Mouse (Mus musculus): ENCODE data around the gene Tesmin. TPM values are rescaled to one million over a fixed set of nuclear protein-coding genes. Genes with fewer than 3 reads are reported as not detected.

Tesmin gene
- polyA plus RNA-seq, 1 experiment from 2014 or later, result 0.20 TPM

GRCm38 (mm10) chr19:3422981-3423380 lies 34.3 kb downstream of the Tesmin start:
- H3K27me3 ChIP-seq (ENCODE audit: control insufficient read depth, insufficient read depth, low read length), result no peaks in the 10 kb centered on the region
- no peaks in the 10 kb centered on the region for H3K4me1 ChIP-seq (ENCODE audit: control insufficient read depth, insufficient read depth, low read length)
- H3K36me3 ChIP-seq (replicated peaks; ENCODE audit: control insufficient read depth, insufficient read depth, low read depth, low read length), result no peaks in the 10 kb centered on the region
- 68% methylated on average over 4 of the region's 4 CpGs for WGBS
- H3K9ac ChIP-seq (replicated peaks; ENCODE audit: low read length), result no peak overlapping the region
- ATAC-seq (replicated peaks; ENCODE audit: insufficient number of reproducible peaks, low FRiP score, low TSS enrichment, low read depth), result no peak
- no peak for DNase-seq (ENCODE audit: low spot score)
- H3K9me3 ChIP-seq (replicated peaks; ENCODE audit: control insufficient read depth, low read length), result no peaks in the 10 kb centered on the region; the same call in 1 of the 2 replicates
- H3K27ac ChIP-seq (replicated peaks; ENCODE audit: low read depth, low read length), result no peak overlapping the region
- no peak overlapping the region for H3K4me3 ChIP-seq (ENCODE audit: low read depth, low read length)
- no peak overlapping the region for H3K4me2 ChIP-seq (ENCODE audit: low read depth, low read length)

- no peak overlapping the region for H3K4me2 ChIP-seq (ENCODE audit: low read depth, low read length)
- H3K27ac ChIP-seq (replicated peaks; ENCODE audit: low read depth, low read length), result no peak overlapping the region
- ATAC-seq (replicated peaks; ENCODE audit: insufficient number of reproducible peaks, low FRiP score, low TSS enrichment, low read depth) (no peak), DNase-seq (ENCODE audit: low spot score) (no peak)
- H3K9me3 ChIP-seq (replicated peaks; ENCODE audit: control insufficient read depth, low read length), result no peaks in the 10 kb centered on the region
- H3K4me1 ChIP-seq (ENCODE audit: control insufficient read depth, insufficient read depth, low read length), result no peaks in the 10 kb centered on the region
- no peak overlapping the region for H3K4me3 ChIP-seq (ENCODE audit: low read depth, low read length)
- H3K9ac ChIP-seq (replicated peaks; ENCODE audit: low read length), result no peak overlapping the region
- no peaks in the 10 kb centered on the region for H3K36me3 ChIP-seq (replicated peaks; ENCODE audit: control insufficient read depth, insufficient read depth, low read depth, low read length)
- WGBS, result 87% methylated on average over 2 of the region's 2 CpGs
- no peaks in the 10 kb centered on the region for H3K27me3 ChIP-seq (ENCODE audit: control insufficient read depth, insufficient read depth, low read length)
These were observed 35.6 kb downstream of the Tesmin start for GRCm38 (mm10) chr19:3424214-3424613.

- H3K9ac ChIP-seq (replicated peaks; ENCODE audit: low read length), result no peak overlapping the region
- no peaks in the 10 kb centered on the region for H3K4me1 ChIP-seq (ENCODE audit: control insufficient read depth, insufficient read depth, low read length)
- H3K27ac ChIP-seq (replicated peaks; ENCODE audit: low read depth, low read length), result no peak overlapping the region
- H3K36me3 ChIP-seq (replicated peaks; ENCODE audit: control insufficient read depth, insufficient read depth, low read depth, low read length), result no peaks in the 10 kb centered on the region
- WGBS, result 84% methylated on average over 15 of the region's 15 CpGs
- DNase-seq (ENCODE audit: low spot score) (no peak), ATAC-seq (replicated peaks; ENCODE audit: insufficient number of reproducible peaks, low FRiP score, low TSS enrichment, low read depth) (no peak)
- H3K4me2 ChIP-seq (ENCODE audit: low read depth, low read length), result no peak overlapping the region
- no peak overlapping the region for H3K4me3 ChIP-seq (ENCODE audit: low read depth, low read length)
- no peaks in the 10 kb centered on the region for H3K9me3 ChIP-seq (replicated peaks; ENCODE audit: control insufficient read depth, low read length)
- H3K27me3 ChIP-seq (ENCODE audit: control insufficient read depth, insufficient read depth, low read length), result no peaks in the 10 kb centered on the region
These were observed 39.6 kb downstream of the Tesmin start for GRCm38 (mm10) chr19:3428057-3428830.

- no peaks in the 10 kb centered on the region for H3K27me3 ChIP-seq (ENCODE audit: control insufficient read depth, insufficient read depth, low read length)
- H3K4me2 ChIP-seq (ENCODE audit: low read depth, low read length), result no peak overlapping the region
- H3K9me3 ChIP-seq (replicated peaks; ENCODE audit: control insufficient read depth, low read length), result no peaks in the 10 kb centered on the region
- DNase-seq (ENCODE audit: low spot score), result no peak
- WGBS, result 47% methylated on average over 7 of the region's 7 CpGs
- H3K4me1 ChIP-seq (ENCODE audit: control insufficient read depth, insufficient read depth, low read length), result no peaks in the 10 kb centered on the region; the same call in 1 of the 2 replicates
- no peak overlapping the region for H3K4me3 ChIP-seq (ENCODE audit: low read depth, low read length)
- no peak overlapping the region for H3K27ac ChIP-seq (replicated peaks; ENCODE audit: low read depth, low read length)
- no peak for ATAC-seq (replicated peaks; ENCODE audit: insufficient number of reproducible peaks, low FRiP score, low TSS enrichment, low read depth)
- H3K36me3 ChIP-seq (replicated peaks; ENCODE audit: control insufficient read depth, insufficient read depth, low read depth, low read length), result no peaks in the 10 kb centered on the region
- H3K9ac ChIP-seq (replicated peaks; ENCODE audit: low read length), result no peak overlapping the region
These were observed 40.6 kb downstream of the Tesmin start for GRCm38 (mm10) chr19:3429156-3429816.

- Histone ChIP-seq H3K4me2 (ENCODE audit: low read depth, low read length) (no peak overlapping the region), H3K36me3 (replicated peaks; ENCODE audit: control insufficient read depth, insufficient read depth, low read depth, low read length) (no peaks in the 10 kb centered on the region), H3K9ac (replicated peaks; ENCODE audit: low read length) (no peak overlapping the region), H3K4me3 (ENCODE audit: low read depth, low read length) (no peak overlapping the region), H3K27me3 (ENCODE audit: control insufficient read depth, insufficient read depth, low read length) (no peaks in the 10 kb centered on the region), H3K4me1 (ENCODE audit: control insufficient read depth, insufficient read depth, low read length) (no peaks in the 10 kb centered on the region; the same call in 1 of the 2 replicates), H3K9me3 (replicated peaks; ENCODE audit: control insufficient read depth, low read length) (no peaks in the 10 kb centered on the region), H3K27ac (replicated peaks; ENCODE audit: low read depth, low read length) (no peak overlapping the region)
- WGBS, result 76% methylated on average over 7 of the region's 7 CpGs
- DNase-seq (ENCODE audit: low spot score) (no peak), ATAC-seq (replicated peaks; ENCODE audit: insufficient number of reproducible peaks, low FRiP score, low TSS enrichment, low read depth) (no peak)
These were observed 42.4 kb downstream of the Tesmin start for GRCm38 (mm10) chr19:3431066-3431465.

GRCm38 (mm10) chr19:3431969-3432368 lies 43.3 kb downstream of the Tesmin start:
- ATAC-seq (replicated peaks; ENCODE audit: insufficient number of reproducible peaks, low FRiP score, low TSS enrichment, low read depth), result no peak
- Histone ChIP-seq H3K27me3 (ENCODE audit: control insufficient read depth, insufficient read depth, low read length) (no peaks in the 10 kb centered on the region), H3K9me3 (replicated peaks; ENCODE audit: control insufficient read depth, low read length) (no peaks in the 10 kb centered on the region), H3K27ac (replicated peaks; ENCODE audit: low read depth, low read length) (no peak overlapping the region), H3K4me2 (ENCODE audit: low read depth, low read length) (no peak overlapping the region), H3K36me3 (replicated peaks; ENCODE audit: control insufficient read depth, insufficient read depth, low read depth, low read length) (no peaks in the 10 kb centered on the region), H3K4me1 (ENCODE audit: control insufficient read depth, insufficient read depth, low read length) (no peaks in the 10 kb centered on the region; the same call in 1 of the 2 replicates), H3K9ac (replicated peaks; ENCODE audit: low read length) (no peak overlapping the region), H3K4me3 (ENCODE audit: low read depth, low read length) (no peak overlapping the region)
- 93% methylated on average over 1 of the region's 2 CpGs for WGBS
- DNase-seq (ENCODE audit: low spot score), result no peak

GRCm38 (mm10) chr19:3434124-3434523 lies 45.5 kb downstream of the Tesmin start:
- no peak overlapping the region for H3K4me3 ChIP-seq (ENCODE audit: low read depth, low read length)

GRCm38 (mm10) chr19:3434641-3435040 lies 46.0 kb downstream of the Tesmin start:
- Histone ChIP-seq H3K9ac (replicated peaks; ENCODE audit: low read length) (no peak overlapping the region), H3K9me3 (replicated peaks; ENCODE audit: control insufficient read depth, low read length) (no peaks in the 10 kb centered on the region), H3K4me3 (ENCODE audit: low read depth, low read length) (no peak overlapping the region), H3K27me3 (ENCODE audit: control insufficient read depth, insufficient read depth, low read length) (no peaks in the 10 kb centered on the region), H3K4me1 (ENCODE audit: control insufficient read depth, insufficient read depth, low read length) (no peaks in the 10 kb centered on the region; the same call in 1 of the 2 replicates), H3K27ac (replicated peaks; ENCODE audit: low read depth, low read length) (no peak overlapping the region), H3K4me2 (ENCODE audit: low read depth, low read length) (no peak overlapping the region), H3K36me3 (replicated peaks; ENCODE audit: control insufficient read depth, insufficient read depth, low read depth, low read length) (no peaks in the 10 kb centered on the region)
- DNase-seq (ENCODE audit: low spot score) (no peak), ATAC-seq (replicated peaks; ENCODE audit: insufficient number of reproducible peaks, low FRiP score, low TSS enrichment, low read depth) (no peak)
- WGBS, result 36% methylated on average over 4 of the region's 4 CpGs

More at GRCm38 (mm10) chr19:3434124-3434523, 45.5 kb downstream of the Tesmin start:
- H3K4me2 ChIP-seq (ENCODE audit: low read depth, low read length), result no peak overlapping the region
- ATAC-seq (replicated peaks; ENCODE audit: insufficient number of reproducible peaks, low FRiP score, low TSS enrichment, low read depth) (no peak), DNase-seq (ENCODE audit: low spot score) (no peak)
- no peaks in the 10 kb centered on the region; the same call in 1 of the 2 replicates for H3K4me1 ChIP-seq (ENCODE audit: control insufficient read depth, insufficient read depth, low read length)
- WGBS, result 39% methylated on average over 4 of the region's 4 CpGs
- H3K27ac ChIP-seq (replicated peaks; ENCODE audit: low read depth, low read length), result no peak overlapping the region
- H3K9me3 ChIP-seq (replicated peaks; ENCODE audit: control insufficient read depth, low read length), result no peaks in the 10 kb centered on the region
- H3K9ac ChIP-seq (replicated peaks; ENCODE audit: low read length), result no peak overlapping the region; the same call in 1 of the 2 replicates
- H3K36me3 ChIP-seq (replicated peaks; ENCODE audit: control insufficient read depth, insufficient read depth, low read depth, low read length), result no peaks in the 10 kb centered on the region
- no peaks in the 10 kb centered on the region for H3K27me3 ChIP-seq (ENCODE audit: control insufficient read depth, insufficient read depth, low read length)
